Mouse (Mus musculus) spleen, adult 18-20 months (tissue): ENCODE data around the gene Slc35e3.
"Not testable (repeated sequence)": the region's sequence is repeated elsewhere in the genome, so short reads cannot be mapped to it uniquely, and the experiment has no call there.

Experiments used
- DNase-seq, 2 experiments: peaks; one replicate each; pipeline ENCODE4 v3.0.0; 2022; ENCODE audit warnings: mixed read lengths in 2 of 2

Slc35e3 gene

GRCm38 (mm10) chr10:117711408-117711807 is 34.8 kb downstream of the Slc35e3 start:
- no peak for DNase-seq

DNA sequence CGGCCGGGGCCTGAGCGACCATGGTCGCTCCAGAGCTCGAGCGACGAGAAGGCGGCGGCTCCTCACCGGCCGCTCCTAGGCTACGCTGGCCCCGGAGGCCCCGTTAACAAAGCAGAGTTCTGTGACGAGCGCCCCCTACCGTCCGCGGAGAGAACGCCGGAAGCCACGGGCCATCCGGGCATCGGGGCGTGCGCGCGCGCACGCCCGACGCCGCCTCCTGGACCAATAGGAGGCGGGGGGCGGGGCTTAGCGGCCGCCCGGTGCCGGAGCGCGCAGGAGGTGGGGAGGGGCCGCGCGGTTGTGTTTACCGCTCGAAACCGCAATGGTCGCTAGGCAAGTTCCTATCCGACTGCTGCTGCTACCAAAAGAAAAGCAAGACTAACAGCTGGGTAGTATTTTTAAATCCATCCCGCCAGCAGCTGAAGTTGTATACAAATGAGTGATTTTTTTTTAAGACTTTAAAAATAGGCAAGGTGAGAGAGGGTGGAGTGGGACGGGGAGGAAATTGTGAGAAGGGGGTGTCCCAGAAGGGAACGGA is 35.5 kb downstream of the Slc35e3 start, which contains the start of gene Mdm2:
Gene Mdm2, minus strand, starts transcription at position 155 of the 538 bp plus-strand sequence.
- DNase-seq, result peak; percentile 92 to 97

DNA sequence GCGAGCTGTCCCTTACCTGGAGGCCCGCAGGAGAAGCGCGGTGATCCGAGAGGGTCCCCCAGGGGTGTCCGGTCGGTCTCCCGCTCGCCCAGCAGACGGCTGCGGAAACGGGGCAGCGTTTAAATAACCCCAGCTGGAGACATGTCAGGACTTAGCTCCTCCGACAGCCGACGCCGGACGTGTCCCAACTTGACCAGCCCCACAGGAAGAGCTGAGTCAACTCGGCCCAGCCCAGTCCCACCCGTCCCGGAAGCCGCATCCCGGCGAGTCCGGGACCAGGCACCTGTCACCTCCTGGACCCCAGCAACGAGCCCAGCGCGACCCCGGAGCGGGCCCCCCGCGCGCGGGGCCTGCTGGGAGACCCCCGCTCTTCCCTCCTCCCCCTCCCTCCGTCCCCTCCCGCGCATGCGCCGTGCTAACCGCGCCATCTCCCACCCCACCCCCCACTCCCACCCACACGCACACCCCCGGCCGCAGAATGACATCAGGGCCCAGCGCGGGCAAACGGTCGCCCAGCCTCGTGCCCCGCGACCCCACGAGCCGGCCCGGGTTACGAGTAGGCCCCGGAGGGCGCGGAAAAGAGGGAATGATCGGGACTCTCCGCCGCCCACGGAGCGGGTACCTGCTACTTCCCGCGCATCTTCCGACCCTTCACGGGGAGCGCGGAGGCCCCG is 36.1 kb downstream of the Slc35e3 start:
- DNase-seq, result peak; percentile 70 to 71

DNA sequence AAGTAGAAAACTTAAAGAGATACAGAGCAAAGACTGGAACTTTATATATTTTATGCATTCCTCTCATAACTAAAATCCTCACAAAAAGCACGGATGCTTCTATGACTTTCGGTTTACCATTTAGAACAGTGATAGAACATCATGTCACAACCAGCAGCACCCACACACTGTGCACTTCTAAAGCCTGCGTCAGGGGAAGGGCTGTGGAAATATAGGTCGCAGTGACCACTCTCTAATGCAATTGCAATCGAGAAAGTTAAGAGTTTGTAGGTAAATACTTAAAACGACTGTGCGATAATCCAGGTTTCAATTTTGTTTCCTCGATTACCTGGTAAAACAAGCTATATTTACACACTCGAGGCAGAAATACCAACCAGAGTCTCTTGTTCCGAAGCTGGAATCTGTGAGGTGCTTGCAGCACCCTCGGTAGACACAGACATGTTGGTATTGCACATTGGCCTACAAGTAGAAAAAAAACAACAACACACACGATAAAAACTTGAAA is 36.8 kb downstream of the Slc35e3 start:
- no peak for DNase-seq

GRCm38 (mm10) chr10:117708856-117709255 is 37.3 kb downstream of the Slc35e3 start:
- no peak for DNase-seq

GRCm38 (mm10) chr10:117708376-117708775 is 37.8 kb downstream of the Slc35e3 start:
- DNase-seq, result no peak

DNA sequence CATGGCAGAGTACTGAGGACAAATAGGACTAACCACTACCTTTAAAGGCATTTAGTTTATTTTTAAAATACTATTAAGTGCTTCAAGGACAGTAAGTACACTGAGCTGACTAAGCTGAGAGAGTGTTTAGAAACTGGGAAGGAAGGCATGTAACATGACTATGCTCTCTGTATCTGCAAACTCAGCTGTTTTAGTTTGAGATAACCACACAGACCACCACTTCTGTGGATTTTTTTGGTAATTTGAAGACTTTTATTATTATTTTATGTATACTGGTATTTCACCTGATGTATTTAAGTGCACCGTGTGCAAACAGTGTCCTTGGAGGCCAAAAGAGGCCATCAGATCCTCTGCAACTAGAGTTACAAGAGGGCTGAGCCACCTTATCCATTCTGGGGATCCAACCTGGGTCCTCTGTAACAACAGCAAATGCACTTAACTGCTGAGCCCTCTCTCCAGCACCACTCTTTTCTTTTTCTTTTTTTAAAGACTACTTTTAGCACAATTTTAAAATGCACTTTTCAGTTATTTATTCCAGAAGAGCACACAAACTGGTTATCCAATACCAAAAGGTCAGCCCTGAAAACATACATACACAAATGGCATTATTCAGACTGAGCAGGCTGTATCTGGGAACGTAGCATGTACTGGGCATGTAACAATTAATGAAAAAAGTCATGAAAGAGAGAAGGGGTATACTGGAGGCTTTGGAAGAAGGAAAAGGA is 38.9 kb downstream of the Slc35e3 start:
- no peak for DNase-seq

DNA sequence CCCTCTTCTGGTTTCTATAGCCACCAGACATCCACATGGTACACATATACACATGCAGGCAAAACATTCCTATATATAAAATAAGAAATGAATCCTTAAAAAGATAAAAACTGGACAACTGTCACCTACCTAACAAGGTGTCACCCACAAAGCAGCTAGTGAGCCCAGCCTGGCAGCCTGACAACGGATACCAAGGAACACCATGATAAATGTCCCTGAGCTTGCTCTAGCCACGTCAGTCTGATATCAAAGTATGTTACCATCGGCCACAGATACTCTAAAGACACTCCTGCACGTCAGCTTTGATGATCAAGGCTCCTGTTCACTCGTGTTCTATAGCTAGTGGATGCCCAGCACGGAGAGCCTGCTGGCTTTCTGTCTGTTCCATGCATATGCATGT is 39.7 kb downstream of the Slc35e3 start:
- DNase-seq, result no peak

- no peak for DNase-seq
Observed at GRCm38 (mm10) chr10:117705806-117706205, 40.4 kb downstream of the Slc35e3 start.

DNA sequence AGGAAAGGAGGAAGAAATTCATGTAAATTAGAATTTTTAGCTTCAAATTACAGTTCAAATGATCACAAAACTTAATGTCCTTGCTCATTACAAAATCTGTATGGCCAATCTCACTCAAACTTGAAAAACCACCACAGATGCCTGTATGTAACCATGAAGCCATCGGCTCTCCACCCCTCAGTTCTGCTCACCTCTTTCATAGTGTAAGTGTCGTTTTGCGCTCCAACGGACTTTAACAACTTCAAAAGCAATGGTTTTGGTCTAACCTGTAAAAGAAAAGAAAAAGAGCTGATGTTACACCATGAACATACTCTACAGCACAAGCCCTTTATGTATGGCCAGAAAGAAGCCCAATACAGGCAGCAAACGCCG is 41.2 kb downstream of the Slc35e3 start:
- no peak for DNase-seq

GRCm38 (mm10) chr10:117704314-117704963 is 41.7 kb downstream of the Slc35e3 start:
- DNase-seq, result not testable (repeated sequence)

DNA sequence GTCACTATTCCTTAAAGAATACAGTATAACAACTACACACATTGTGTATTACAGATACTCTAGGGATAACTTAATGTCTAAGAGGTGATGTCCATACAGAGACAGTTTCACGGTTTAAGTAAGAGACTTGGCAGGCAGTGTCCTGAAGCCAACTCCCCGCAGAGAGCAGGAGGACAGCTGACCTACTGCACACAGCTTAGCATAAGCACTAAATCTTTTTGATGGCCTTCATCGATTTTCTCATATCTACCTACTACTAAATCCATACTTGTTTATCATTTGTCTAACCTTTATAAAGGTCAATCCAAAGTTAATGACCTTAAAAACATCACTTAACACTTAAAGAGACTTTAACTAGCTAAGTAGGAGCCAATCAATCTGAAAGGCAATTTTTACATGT is 42.7 kb downstream of the Slc35e3 start:
- no peak for DNase-seq

GRCm38 (mm10) chr10:117702024-117702833 is 43.9 kb downstream of the Slc35e3 start:
- no peak for DNase-seq

DNA sequence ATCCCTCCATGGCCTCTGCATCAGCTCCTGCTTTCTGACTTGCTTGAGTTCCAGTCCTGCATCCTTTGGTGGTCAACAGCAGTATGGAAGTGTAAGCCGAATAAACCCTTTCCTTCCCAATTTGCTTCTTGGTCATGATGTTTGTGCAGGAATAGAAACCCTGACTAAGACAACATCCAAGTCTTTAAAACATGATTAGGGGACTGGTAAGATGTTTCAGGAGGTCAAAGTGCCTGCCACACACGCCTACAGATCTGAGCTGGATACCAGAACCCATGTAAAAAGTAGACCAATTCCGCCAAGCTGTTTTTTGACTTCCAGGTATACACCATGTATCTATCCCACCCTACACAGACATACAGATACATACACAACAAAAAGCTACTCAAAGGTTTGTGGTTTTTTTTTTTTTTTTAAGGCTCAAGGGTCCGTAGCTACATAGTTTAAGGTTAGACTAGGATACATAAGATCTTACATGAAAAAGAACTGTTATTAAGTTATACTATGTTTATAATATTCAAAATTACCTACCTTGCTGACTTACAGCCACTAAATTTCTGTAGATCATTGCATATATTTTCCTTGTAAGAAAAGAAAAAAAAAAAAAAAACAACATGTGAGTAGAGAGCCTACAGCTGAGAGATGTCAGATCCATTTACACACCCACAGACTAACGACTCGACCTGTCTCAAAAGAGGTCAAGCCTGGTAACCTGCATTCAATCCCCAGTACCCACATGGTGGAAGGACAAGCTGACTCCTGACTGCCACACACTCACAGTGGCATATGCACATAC is 44.9 kb downstream of the Slc35e3 start:
- no peak for DNase-seq

GRCm38 (mm10) chr10:117700450-117700849 is 45.7 kb downstream of the Slc35e3 start:
- no peak for DNase-seq

DNA sequence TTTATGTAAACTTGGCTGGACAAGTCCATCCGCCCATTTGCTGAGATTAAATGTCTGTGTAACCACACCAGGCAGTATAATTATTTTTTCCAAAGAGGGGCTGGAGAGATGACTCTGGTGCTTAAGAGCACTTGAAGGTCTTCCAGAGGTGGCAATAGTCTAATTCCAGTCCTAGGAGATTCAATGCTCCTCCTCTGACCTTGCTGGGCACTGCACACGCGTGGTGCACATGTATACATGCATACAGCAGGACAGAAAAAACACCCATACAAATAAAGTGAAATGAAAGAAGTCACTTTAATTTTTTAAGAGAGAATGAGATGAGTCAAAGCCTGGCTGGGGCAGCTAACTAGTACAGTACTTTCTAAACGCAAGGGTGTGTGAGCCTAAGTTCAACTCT is 46.3 kb downstream of the Slc35e3 start:
- no peak for DNase-seq

- no peak for DNase-seq
Observed at GRCm38 (mm10) chr10:117698313-117699138, 47.6 kb downstream of the Slc35e3 start.

- no peak for DNase-seq
Observed at GRCm38 (mm10) chr10:117697561-117698115, 48.5 kb downstream of the Slc35e3 start.

DNA sequence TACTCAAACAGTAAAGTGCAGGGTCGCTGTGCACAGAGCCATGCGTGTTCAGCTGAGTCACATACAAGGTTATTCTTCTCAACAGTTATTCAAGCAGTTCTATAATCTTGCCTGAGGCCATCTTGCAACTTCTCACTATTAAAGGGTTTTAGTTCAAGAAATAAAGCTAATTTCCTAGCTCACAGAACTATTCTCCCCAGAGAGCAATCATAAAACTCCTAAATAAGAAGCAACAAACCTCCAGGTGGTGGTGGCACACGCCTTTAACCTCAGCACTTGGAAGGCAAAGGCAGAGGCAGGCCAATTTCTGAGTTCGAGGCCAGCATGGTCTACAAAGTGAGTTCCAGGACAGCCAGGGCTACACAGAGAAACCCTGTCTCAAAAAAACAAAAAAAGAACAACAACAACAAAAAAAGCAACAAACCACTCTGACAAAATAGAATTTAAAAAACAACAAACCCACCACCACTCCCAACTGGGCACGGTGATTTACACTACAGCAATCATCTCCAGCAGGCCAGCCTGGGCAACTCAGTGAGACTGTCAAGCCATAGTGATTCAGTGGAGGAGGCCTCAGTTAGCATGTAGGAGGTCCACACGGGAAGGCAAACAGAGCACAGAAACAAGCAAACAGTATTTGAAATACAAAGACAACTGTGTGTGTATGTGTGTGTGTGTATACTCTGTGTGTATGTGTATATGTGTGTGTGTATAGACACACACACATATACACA is 49.2 kb downstream of the Slc35e3 start:
- DNase-seq, result no peak
